Mouse (Mus musculus) R1 (cell line): ENCODE results near the gene 4933407L21Rik.
"Not testable (repeated sequence)": the region's sequence is repeated elsewhere in the genome, so short reads cannot be mapped to it uniquely, and the experiment has no call there.

Source experiments
- DNase-seq: peaks from one replicate; pipeline ENCODE4 v3.0.0-alpha.2; 2018; ENCODE audit warnings: low read depth, low spot score

The 4933407L21Rik gene

GRCm38 (mm10) chr1:85959129-85959888, 31.0 kb downstream of the 4933407L21Rik start:
- DNase-seq: no peak

- no peak for DNase-seq
These were observed 31.6 kb downstream of the 4933407L21Rik start for GRCm38 (mm10) chr1:85959889-85960276.

- no peak for DNase-seq
These were observed 32.6 kb downstream of the 4933407L21Rik start, which contains the start of gene Gpr55 for GRCm38 (mm10) chr1:85960873-85961272. Gene Gpr55, minus strand, starts transcription at chr1:85961007.

- no peak for DNase-seq
These were observed 33.8 kb downstream of the 4933407L21Rik start for GRCm38 (mm10) chr1:85962081-85962480.

- DNase-seq: no peak
These were observed 37.6 kb downstream of the 4933407L21Rik start for GRCm38 (mm10) chr1:85965856-85966255.

DNA sequence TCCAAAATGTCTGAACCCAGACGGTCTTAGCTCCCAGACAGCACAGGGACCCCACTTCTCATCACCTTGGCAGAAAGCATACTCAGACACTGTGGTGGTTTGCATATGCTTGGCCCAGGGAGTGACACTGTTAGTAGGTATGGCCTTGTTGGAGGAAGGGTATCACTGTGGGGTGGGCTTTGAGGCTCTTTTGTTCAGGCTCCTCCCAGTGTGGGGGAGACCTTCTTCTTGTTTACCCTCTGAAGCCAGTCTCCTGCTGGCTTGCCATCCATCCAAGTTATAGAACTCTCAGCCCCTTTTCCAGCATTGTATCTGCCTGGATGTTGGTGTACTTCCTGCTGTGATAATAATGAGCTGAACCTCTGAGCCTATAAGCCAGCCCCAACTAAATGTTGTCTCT, 40.8 kb downstream of the 4933407L21Rik start:
- no peak for DNase-seq

- DNase-seq: no peak
These were observed 41.2 kb downstream of the 4933407L21Rik start for GRCm38 (mm10) chr1:85969519-85969918.

GRCm38 (mm10) chr1:85971070-85971469, 42.8 kb downstream of the 4933407L21Rik start:
- no peak for DNase-seq

DNA sequence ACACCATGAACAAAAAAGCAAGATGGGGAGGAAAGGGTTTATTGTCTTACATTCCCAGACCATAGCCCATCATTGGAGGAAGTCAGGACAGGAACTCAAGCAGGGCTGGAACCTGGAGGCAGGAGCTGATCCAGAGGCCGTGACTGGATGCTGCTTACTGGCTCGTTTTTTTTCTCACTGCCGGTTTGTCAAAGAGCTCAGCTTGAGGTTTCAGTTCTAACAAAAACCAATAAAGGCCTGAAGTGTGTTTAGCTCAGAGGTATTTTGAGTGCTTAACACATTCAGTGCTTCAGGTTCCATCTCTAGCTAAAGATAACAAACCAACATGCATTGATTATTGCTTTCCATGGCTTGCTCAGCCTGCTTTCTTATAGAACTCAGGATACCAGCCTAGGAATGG, 44.1 kb downstream of the 4933407L21Rik start:
- no peak for DNase-seq

GRCm38 (mm10) chr1:85973468-85973877, 45.2 kb downstream of the 4933407L21Rik start:
- DNase-seq: no peak

GRCm38 (mm10) chr1:85977709-85978108, 49.4 kb downstream of the 4933407L21Rik start:
- DNase-seq: no peak

DNA sequence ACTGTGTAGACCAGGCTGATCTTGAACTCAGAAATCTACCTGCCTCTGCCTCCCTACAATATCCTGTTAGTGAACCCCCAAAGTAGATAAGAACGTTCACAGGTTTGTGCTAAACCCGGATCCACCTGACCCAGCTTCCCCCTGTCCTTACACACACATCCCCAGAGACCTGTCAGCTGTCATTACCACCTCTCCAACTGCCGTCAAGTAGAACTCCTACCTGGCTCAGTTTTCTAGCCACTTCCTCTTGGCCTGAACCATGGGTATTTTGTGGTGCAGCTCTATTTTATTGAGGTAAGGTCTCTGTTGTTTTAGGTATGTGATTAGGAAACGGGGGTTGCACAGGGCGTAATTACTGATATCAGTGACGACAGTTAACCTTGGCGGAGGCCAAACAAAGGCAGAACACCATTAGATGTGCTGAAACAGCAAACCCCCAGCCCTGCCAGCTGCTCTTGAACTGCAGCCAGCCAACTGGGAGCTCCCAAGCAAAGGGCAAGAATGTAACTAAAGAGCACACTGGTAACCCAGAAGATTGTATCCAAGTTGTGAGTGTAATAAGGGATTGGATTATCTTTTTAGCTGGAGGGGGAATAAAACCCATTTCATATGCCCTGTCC, 53.6 kb downstream of the 4933407L21Rik start:
- DNase-seq: no peak

- DNase-seq: no peak
These were observed 57.5 kb downstream of the 4933407L21Rik start for GRCm38 (mm10) chr1:85985784-85986183.

- DNase-seq: no peak
These were observed 60.1 kb downstream of the 4933407L21Rik start for GRCm38 (mm10) chr1:85988351-85988750.

DNA sequence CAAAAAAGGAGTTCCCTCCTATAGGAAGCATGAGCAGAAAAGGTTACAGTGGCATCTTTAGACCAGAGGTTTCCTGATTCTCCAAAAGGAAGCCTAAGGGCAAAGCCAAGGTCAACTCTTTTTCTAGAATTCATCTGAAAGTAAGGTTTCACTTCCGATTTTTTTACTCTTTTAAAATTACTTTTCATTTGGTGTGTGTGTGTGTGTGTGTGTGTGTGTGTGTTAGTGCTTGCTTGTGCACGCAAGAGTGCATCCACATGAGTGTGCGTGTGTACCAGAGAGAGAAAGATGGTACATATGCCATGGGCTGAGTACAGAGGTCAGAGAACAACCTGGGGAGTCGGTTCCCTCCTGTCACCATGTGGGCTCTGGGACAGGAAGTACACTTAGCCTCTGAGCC, 60.6 kb downstream of the 4933407L21Rik start:
- DNase-seq: not testable (repeated sequence)
